Mouse (Mus musculus) lung, embryonic 14.5 days (tissue): ENCODE data around the gene Zfp296. TPM values are rescaled to one million over a fixed set of nuclear protein-coding genes. Genes with fewer than 3 reads are reported as not detected.

Experiments
- ATAC-seq: fragments of 200-750 bp; cut with Nextera tagmentation; 2 replicates; pipeline ENCODE4 v1.8.0; 2017; ENCODE audit warnings: mild to moderate bottlenecking, moderate TSS enrichment, moderate library complexity; ENCODE audit not compliant: insufficient read depth
- DNase-seq: peaks from one replicate; pipeline ENCODE4 v3.0.0-alpha.2; 2015
- H3K27ac ChIP-seq: fragments of 300-500 bp; sonication (generic); 2 replicates; pipeline ENCODE4 v1.5.1; 2014; ENCODE audit warnings: low read depth, mild to moderate bottlenecking, moderate library complexity
- H3K27me3 ChIP-seq: fragments of 300-500 bp; sonication (generic); 2 replicates; pipeline ENCODE4 v1.6.1; 2014; ENCODE audit warnings: low read length, control low read depth; ENCODE audit not compliant: insufficient read depth
- H3K36me3 ChIP-seq: fragments of 300-500 bp; sonication (generic); 2 replicates; pipeline ENCODE4 v1.6.1; 2014; ENCODE audit warnings: control low read depth; ENCODE audit not compliant: insufficient read depth
- H3K4me1 ChIP-seq: fragments of 300-500 bp; sonication (generic); 2 replicates; pipeline ENCODE4 v1.6.1; 2014; ENCODE audit warnings: antibody characterized with exemption, control low read depth; ENCODE audit not compliant: insufficient read depth
- H3K4me2 ChIP-seq: fragments of 300-500 bp; sonication (generic); 2 replicates; pipeline ENCODE4 v1.6.1; 2014; ENCODE audit warnings: mild to moderate bottlenecking
- H3K4me3 ChIP-seq: fragments of 300-500 bp; sonication (generic); 2 replicates; pipeline ENCODE4 v1.5.1; 2014; ENCODE audit warnings: low read depth, low read length
- H3K9ac ChIP-seq: fragments of 300-500 bp; sonication (generic); 2 replicates; pipeline ENCODE4 v1.6.1; 2014
- H3K9me3 ChIP-seq: fragments of 300-500 bp; sonication (generic); 2 replicates; pipeline ENCODE4 v1.6.1; 2016; ENCODE audit warnings: low read depth, low read length, control low read depth
- CTCF ChIP-seq: IDR thresholded peaks from 2 replicates; pipeline ENCODE4 v1.5.1; 2016; ENCODE audit warnings: antibody characterized with exemption, low read depth
- WGBS: fragments of 180-500 bp; shearing (Covaris S2); extraction: QIAGEN DNeasy Blood & Tissue Kit; methylation state at CpG from one replicate; pipeline ENCODE4 v1.1.7; 2014; 5-methylcytosine and 5-hydroxymethylcytosine counted together
- polyA plus RNA-seq: library from polyadenylated mRNA; unstranded; fragments of >200 nt; fragmentation: Nextera tagmentation; extraction: Ambion mirVana; gene quantifications from 2 replicates; pipeline ENCODE4 v1.2.1, GENCODE M21; 2014

Zfp296 gene
- polyA plus RNA-seq, 1 experiment from 2014 or later, result 0.38 TPM

DNA sequence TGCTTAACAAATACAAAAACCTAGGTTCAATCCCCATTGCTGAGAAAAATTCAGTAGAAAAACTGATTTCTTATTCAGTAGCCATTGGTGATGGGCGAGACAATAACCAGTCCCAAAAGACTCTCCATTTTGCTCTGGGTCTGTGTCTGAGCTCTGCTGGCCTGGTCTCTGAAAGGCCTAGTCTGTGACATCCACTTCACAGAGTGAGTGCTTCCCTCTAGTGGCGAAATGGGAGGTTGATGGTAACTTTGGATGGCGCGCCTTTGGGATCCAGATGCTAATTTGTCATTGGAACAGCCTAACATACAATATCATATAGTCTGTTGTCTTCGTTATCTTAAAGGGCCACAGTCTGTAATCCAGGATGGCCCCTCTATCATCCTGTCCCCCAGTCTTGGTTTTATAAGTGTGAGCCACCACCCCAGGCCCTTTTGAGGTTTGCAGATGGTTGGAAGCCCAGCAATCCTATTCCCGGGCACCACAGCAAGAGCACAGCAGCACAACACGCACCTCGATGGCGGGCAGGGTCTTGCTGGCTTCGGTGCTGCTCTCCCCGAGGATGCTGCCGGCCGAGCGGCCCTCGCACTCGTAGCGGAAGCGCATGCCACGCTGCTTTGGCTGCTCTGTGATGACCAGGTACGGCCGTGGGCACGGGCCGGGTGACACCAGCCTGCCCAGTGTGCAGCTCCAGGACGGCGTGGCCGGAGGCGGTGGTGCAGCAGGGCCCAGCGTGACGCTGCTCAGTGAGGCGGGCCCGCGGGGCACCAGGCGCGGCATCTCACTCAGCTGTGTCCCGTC lies 42.1 kb downstream of the Zfp296 start:
- TF ChIP-seq CTCF, result peak; percentile 91
- peak overlapping the region; percentile 29 for H3K4me3 ChIP-seq
- 9% methylated on average over 35 of the region's 35 CpGs for WGBS
- no peaks in the 10 kb centered on the region for H3K4me1 ChIP-seq
- peak overlapping the region; percentile 42 for H3K9ac ChIP-seq
- peaks cover 4% of the 10 kb centered on the region; the same call in 1 of the 2 replicates for H3K27me3 ChIP-seq
- DNase-seq (peak; percentile 94), ATAC-seq (peak; percentile 85)
- H3K9me3 ChIP-seq, result no peaks in the 10 kb centered on the region
- no peak overlapping the region for H3K27ac ChIP-seq
- H3K36me3 ChIP-seq, result no peaks in the 10 kb centered on the region
- peak overlapping the region; percentile 58 for H3K4me2 ChIP-seq

DNA sequence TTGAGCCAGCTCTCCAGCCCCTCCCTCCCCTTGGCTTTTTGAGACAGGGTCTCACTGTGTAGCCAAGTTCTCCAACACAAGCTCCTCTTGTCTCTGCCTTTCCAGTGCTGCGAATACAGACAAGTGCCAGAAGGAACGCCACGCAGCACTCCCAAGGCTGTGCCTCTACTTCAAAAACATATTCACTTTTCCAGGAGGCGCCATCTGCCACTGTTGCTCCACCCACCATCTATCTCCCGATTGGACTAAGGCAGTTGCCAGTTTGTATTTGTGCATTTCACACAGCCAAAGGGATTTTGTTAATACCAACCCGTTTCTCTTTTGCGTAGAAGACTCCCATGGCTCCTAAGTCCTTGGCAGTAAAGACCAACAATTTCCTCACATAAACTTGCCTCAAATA lies 43.7 kb downstream of the Zfp296 start:
- no peak for ATAC-seq
- Histone ChIP-seq H3K9ac (no peak overlapping the region), H3K36me3 (no peaks in the 10 kb centered on the region), H3K27ac (no peak overlapping the region), H3K4me3 (no peak overlapping the region), H3K4me2 (no peak overlapping the region), H3K9me3 (no peaks in the 10 kb centered on the region), H3K4me1 (no peaks in the 10 kb centered on the region), H3K27me3 (peaks cover 4% of the 10 kb centered on the region; the same call in 1 of the 2 replicates)
- WGBS, result 88% methylated on average over 7 of the region's 7 CpGs
- no peak for TF ChIP-seq CTCF
- no peak for DNase-seq

DNA sequence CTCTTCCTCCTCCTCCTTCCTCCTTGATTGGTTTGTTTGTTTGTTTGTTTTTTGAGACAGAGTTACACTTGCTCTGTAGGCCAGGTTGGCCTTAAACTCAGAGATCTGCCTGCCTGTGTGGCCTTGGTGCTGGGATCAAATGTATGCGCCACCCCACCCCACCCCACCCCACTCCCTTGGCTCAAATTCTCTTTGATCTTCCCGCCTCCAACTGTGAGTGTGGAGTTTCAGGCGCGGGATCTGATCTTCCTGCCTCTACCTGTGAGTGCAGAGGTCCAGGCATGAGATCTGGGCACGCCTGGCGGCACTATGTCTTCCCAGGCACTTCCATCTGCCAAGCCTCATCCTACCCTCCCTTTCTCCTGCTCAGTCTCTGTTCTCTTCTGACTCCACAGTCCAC lies 45.2 kb downstream of the Zfp296 start:
- Histone ChIP-seq H3K4me2 (no peak overlapping the region), H3K27ac (no peak overlapping the region), H3K36me3 (no peaks in the 10 kb centered on the region), H3K4me1 (no peaks in the 10 kb centered on the region), H3K4me3 (no peak overlapping the region), H3K9ac (no peak overlapping the region), H3K27me3 (peaks cover 4% of the 10 kb centered on the region; the same call in 1 of the 2 replicates), H3K9me3 (no peaks in the 10 kb centered on the region)
- TF ChIP-seq CTCF, result no peak
- ATAC-seq (no peak), DNase-seq (no peak)
- 23% methylated on average over 6 of the region's 6 CpGs for WGBS

DNA sequence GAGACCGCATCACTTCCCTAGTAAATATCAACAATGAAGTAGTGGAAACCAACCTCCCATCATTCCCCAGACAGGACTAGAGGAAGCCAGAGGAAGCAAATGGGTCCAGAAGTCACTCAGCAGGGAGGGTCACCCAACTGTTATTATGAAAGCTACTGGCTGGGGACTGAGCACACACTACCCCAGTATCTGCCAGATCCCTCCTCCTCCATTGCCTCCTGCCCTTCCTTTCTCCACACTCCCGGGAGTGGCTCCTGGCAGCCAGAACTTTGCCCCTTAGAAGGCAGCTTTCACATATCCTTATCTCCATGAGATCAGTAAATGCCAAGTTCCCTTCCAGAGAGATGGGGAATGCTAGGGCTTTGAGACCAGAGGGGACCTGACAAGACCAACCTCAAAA lies 46.3 kb downstream of the Zfp296 start:
- DNase-seq, result no peak
- Histone ChIP-seq H3K27me3 (peaks cover 4% of the 10 kb centered on the region; the same call in 1 of the 2 replicates), H3K4me3 (no peak overlapping the region), H3K27ac (no peak overlapping the region), H3K4me2 (no peak overlapping the region), H3K4me1 (no peaks in the 10 kb centered on the region), H3K9me3 (no peaks in the 10 kb centered on the region), H3K9ac (no peak overlapping the region), H3K36me3 (no peaks in the 10 kb centered on the region)
- ATAC-seq, result no peak
- TF ChIP-seq CTCF, result no peak
- 54% methylated on average over 2 of the region's 2 CpGs for WGBS

DNA sequence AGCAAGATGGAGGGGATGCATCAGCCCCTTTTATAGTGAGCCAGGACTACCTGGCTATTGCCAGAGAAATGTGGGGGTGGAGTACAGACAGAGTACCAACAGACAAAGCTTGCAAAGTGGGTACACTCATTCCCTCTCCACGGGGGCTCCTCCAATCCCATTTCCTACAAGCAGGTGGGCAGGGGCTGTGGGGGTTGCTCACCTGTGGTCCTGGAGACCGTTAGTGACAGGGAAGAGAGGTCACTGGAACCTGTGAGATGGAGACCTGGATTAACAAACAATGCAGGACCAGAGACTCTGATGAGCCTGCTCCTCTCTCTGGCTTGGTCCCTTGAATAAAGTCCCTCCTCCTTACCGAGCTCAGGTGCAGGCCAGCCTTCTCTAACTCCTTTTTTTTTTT lies 50.6 kb downstream of the Zfp296 start:
- Histone ChIP-seq H3K4me1 (no peaks in the 10 kb centered on the region), H3K9ac (no peak overlapping the region), H3K27me3 (no peaks in the 10 kb centered on the region), H3K4me3 (peak overlapping the region; percentile 72), H3K27ac (no peak overlapping the region), H3K9me3 (no peaks in the 10 kb centered on the region), H3K36me3 (peaks cover 9% of the 10 kb centered on the region), H3K4me2 (peak overlapping the region; percentile 96)
- ATAC-seq (no peak; the same call in 1 of the 2 replicates), DNase-seq (no peak)
- 63% methylated on average over 3 of the region's 3 CpGs for WGBS
- no peak for TF ChIP-seq CTCF

DNA sequence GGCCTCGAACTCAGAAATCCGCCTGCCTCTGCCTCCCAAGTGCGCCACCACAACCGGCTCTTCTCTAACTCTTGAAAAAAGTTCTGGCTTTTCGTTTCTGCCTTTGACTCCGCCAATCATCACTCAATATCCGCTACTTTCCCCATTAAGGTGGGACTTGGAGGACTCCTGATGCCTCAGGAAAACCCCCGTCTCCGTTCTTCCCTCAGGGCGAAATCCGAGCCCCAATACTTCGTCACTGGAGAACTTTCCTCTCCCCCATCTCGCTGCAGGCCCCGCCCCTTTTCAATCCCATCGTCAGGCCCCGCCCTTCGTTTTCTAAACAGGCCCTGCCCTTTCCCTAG lies 51.1 kb downstream of the Zfp296 start:
- Histone ChIP-seq H3K4me2 (peak overlapping the region; percentile 96), H3K4me1 (no peaks in the 10 kb centered on the region), H3K27me3 (no peaks in the 10 kb centered on the region), H3K4me3 (peak overlapping the region; percentile 72), H3K27ac (peak overlapping the region; percentile 92), H3K36me3 (peaks cover 14% of the 10 kb centered on the region), H3K9me3 (no peaks in the 10 kb centered on the region), H3K9ac (no peak overlapping the region)
- TF ChIP-seq CTCF, result no peak
- ATAC-seq (no peak), DNase-seq (no peak)
- 16% methylated on average over 17 of the region's 17 CpGs for WGBS

DNA sequence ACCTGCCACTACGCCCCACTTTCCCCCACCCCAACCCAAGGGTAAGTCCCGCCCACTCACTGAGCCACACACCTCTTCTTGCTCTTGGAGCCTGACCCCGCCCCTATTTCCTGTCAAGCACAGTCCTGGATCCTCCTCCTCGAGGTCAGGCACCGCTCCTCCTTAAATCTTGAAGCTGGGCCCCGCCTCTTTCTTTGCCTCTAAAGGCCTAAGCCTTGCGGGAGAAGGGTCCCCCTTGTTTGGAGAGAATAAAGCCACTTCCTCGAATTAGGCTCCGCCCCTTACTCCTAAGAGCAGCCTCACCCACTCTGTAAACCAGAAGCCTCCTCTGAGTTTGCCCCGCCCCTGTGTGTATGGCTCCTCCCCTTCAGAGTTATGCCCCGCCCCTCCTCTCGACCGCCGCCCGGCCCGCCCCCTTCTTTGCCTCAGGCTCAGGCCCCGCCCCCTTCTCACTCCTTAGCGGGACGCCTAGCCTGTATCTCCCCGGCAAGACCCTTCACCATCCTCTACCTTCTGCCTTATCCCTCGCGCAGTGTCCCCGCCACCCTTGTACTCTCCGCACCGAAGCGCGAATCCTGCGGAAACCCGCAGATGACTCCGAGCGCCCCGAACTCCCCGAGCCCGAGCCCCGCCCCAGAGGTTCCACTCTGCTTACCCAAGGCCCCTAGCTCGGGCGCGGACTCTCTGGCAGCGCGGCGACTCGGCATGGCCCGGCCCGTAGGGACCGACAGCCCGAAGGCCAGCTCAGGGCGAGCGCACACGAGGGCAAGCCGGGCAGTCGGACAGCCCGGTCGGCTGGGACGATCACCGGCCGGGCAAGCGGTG lies 51.7 kb downstream of the Zfp296 start:
- peak overlapping the region; percentile 54 for H3K9ac ChIP-seq
- H3K27me3 ChIP-seq, result no peaks in the 10 kb centered on the region
- under 1% methylated on average over 57 of the region's 57 CpGs for WGBS
- no peaks in the 10 kb centered on the region for H3K4me1 ChIP-seq
- peak overlapping the region; percentile 96 for H3K4me2 ChIP-seq
- H3K4me3 ChIP-seq, result peak overlapping the region; percentile 72
- ATAC-seq, result peak; percentile 88
- peaks cover 19% of the 10 kb centered on the region for H3K36me3 ChIP-seq
- H3K27ac ChIP-seq, result peak overlapping the region; percentile 92
- no peak for TF ChIP-seq CTCF
- no peaks in the 10 kb centered on the region for H3K9me3 ChIP-seq
- peak; percentile 96 for DNase-seq
